Mouse (Mus musculus): ENCODE data around the gene Nf2. TPM values are rescaled to one million over a fixed set of nuclear protein-coding genes. Genes with fewer than 3 reads are reported as not detected.

The Nf2 gene
- polyA plus RNA-seq, 1 experiment from 2014 or later: 63.9 TPM

GRCm38 (mm10) chr11:4730096-4730495 is 119.2 kb downstream of the Nf2 start:
- no peak overlapping the region for H3K9ac ChIP-seq

GRCm38 (mm10) chr11:4729603-4730002 is 119.7 kb downstream of the Nf2 start:
- Histone ChIP-seq H3K36me3 (replicated peaks; ENCODE audit: control insufficient read depth, insufficient read depth) (peaks cover 13% of the 10 kb centered on the region; the same call in 1 of the 2 replicates), H3K4me2 (replicated peaks) (no peak overlapping the region), H3K4me1 (replicated peaks; ENCODE audit: control insufficient read depth, insufficient read depth, low read length) (peaks cover 7% of the 10 kb centered on the region; the same call in 1 of the 2 replicates), H3K4me3 (replicated peaks; ENCODE audit: low read length) (no peak overlapping the region), H3K27ac (no peak overlapping the region), H3K9ac (no peak overlapping the region), H3K27me3 (ENCODE audit: control insufficient read depth, insufficient read depth, low read length) (no peaks in the 10 kb centered on the region), H3K9me3 (ENCODE audit: control insufficient read depth, low read length) (no peaks in the 10 kb centered on the region)
- ATAC-seq (ENCODE audit: low FRiP score): no peak
- WGBS: 44% methylated on average over 12 of the region's 12 CpGs
- peak; percentile 55 for DNase-seq (ENCODE audit: low spot score)

More at GRCm38 (mm10) chr11:4730096-4730495, 119.2 kb downstream of the Nf2 start:
- Histone ChIP-seq H3K4me2 (replicated peaks) (no peak overlapping the region), H3K9me3 (ENCODE audit: control insufficient read depth, low read length) (no peaks in the 10 kb centered on the region), H3K27ac (no peak overlapping the region), H3K27me3 (ENCODE audit: control insufficient read depth, insufficient read depth, low read length) (no peaks in the 10 kb centered on the region), H3K36me3 (replicated peaks; ENCODE audit: control insufficient read depth, insufficient read depth) (peaks cover 9% of the 10 kb centered on the region; the same call in 1 of the 2 replicates), H3K4me1 (replicated peaks; ENCODE audit: control insufficient read depth, insufficient read depth, low read length) (peaks cover 7% of the 10 kb centered on the region; the same call in 1 of the 2 replicates), H3K4me3 (replicated peaks; ENCODE audit: low read length) (no peak overlapping the region)
- 88% methylated on average over 6 of the region's 6 CpGs for WGBS
- DNase-seq (ENCODE audit: low spot score): no peak
- no peak for ATAC-seq (ENCODE audit: low FRiP score)

- Histone ChIP-seq H3K36me3 (replicated peaks; ENCODE audit: control insufficient read depth, insufficient read depth) (peaks cover 32% of the 10 kb centered on the region; the same call in 1 of the 2 replicates), H3K27ac (no peak overlapping the region), H3K9ac (no peak overlapping the region), H3K4me3 (replicated peaks; ENCODE audit: low read length) (no peak overlapping the region), H3K27me3 (ENCODE audit: control insufficient read depth, insufficient read depth, low read length) (no peaks in the 10 kb centered on the region), H3K9me3 (ENCODE audit: control insufficient read depth, low read length) (no peaks in the 10 kb centered on the region), H3K4me1 (replicated peaks; ENCODE audit: control insufficient read depth, insufficient read depth, low read length) (peaks cover 6% of the 10 kb centered on the region; the same call in 1 of the 2 replicates), H3K4me2 (replicated peaks) (no peak overlapping the region)
- DNase-seq (ENCODE audit: low spot score) (no peak), ATAC-seq (ENCODE audit: low FRiP score) (no peak)
- 80% methylated on average over 8 of the region's 8 CpGs for WGBS
Measured at GRCm38 (mm10) chr11:4721728-4722127, 127.6 kb downstream of the Nf2 start.

GRCm38 (mm10) chr11:4720900-4721580 is 128.3 kb downstream of the Nf2 start:
- no peak overlapping the region for H3K27ac ChIP-seq
- 41% methylated on average over 7 of the region's 7 CpGs for WGBS
- no peaks in the 10 kb centered on the region for H3K27me3 ChIP-seq (ENCODE audit: control insufficient read depth, insufficient read depth, low read length)
- H3K36me3 ChIP-seq (replicated peaks; ENCODE audit: control insufficient read depth, insufficient read depth): peaks cover 32% of the 10 kb centered on the region; the same call in 1 of the 2 replicates
- H3K9ac ChIP-seq: no peak overlapping the region
- no peak overlapping the region for H3K4me3 ChIP-seq (replicated peaks; ENCODE audit: low read length)
- ATAC-seq (ENCODE audit: low FRiP score) (no peak), DNase-seq (ENCODE audit: low spot score) (no peak)
- no peak overlapping the region for H3K4me2 ChIP-seq (replicated peaks)
- peaks cover 6% of the 10 kb centered on the region; the same call in 1 of the 2 replicates for H3K4me1 ChIP-seq (replicated peaks; ENCODE audit: control insufficient read depth, insufficient read depth, low read length)
- no peaks in the 10 kb centered on the region for H3K9me3 ChIP-seq (ENCODE audit: control insufficient read depth, low read length)

GRCm38 (mm10) chr11:4720393-4720792 is 128.9 kb downstream of the Nf2 start:
- Histone ChIP-seq H3K4me1 (replicated peaks; ENCODE audit: control insufficient read depth, insufficient read depth, low read length) (peaks cover 6% of the 10 kb centered on the region; the same call in 1 of the 2 replicates), H3K36me3 (replicated peaks; ENCODE audit: control insufficient read depth, insufficient read depth) (peaks cover 31% of the 10 kb centered on the region; the same call in 1 of the 2 replicates), H3K27ac (no peak overlapping the region), H3K27me3 (ENCODE audit: control insufficient read depth, insufficient read depth, low read length) (no peaks in the 10 kb centered on the region), H3K9ac (no peak overlapping the region), H3K9me3 (ENCODE audit: control insufficient read depth, low read length) (no peaks in the 10 kb centered on the region), H3K4me2 (replicated peaks) (no peak overlapping the region), H3K4me3 (replicated peaks; ENCODE audit: low read length) (no peak overlapping the region)
- ATAC-seq (ENCODE audit: low FRiP score): no peak
- no peak for DNase-seq (ENCODE audit: low spot score)
- WGBS: 59% methylated on average over 11 of the region's 11 CpGs

GRCm38 (mm10) chr11:4719961-4720360 is 129.4 kb downstream of the Nf2 start:
- no peak overlapping the region for H3K9ac ChIP-seq
- WGBS: 87% methylated on average over 9 of the region's 9 CpGs

GRCm38 (mm10) chr11:4718548-4718947 is 130.8 kb downstream of the Nf2 start:
- no peak for ATAC-seq (ENCODE audit: low FRiP score)
- H3K36me3 ChIP-seq (replicated peaks; ENCODE audit: control insufficient read depth, insufficient read depth): peaks cover 13% of the 10 kb centered on the region; the same call in 1 of the 2 replicates

More at GRCm38 (mm10) chr11:4719961-4720360, 129.4 kb downstream of the Nf2 start:
- Histone ChIP-seq H3K27ac (no peak overlapping the region), H3K27me3 (ENCODE audit: control insufficient read depth, insufficient read depth, low read length) (no peaks in the 10 kb centered on the region), H3K9me3 (ENCODE audit: control insufficient read depth, low read length) (no peaks in the 10 kb centered on the region), H3K4me1 (replicated peaks; ENCODE audit: control insufficient read depth, insufficient read depth, low read length) (peaks cover 6% of the 10 kb centered on the region; the same call in 1 of the 2 replicates), H3K4me2 (replicated peaks) (no peak overlapping the region), H3K4me3 (replicated peaks; ENCODE audit: low read length) (no peak overlapping the region), H3K36me3 (replicated peaks; ENCODE audit: control insufficient read depth, insufficient read depth) (peaks cover 26% of the 10 kb centered on the region; the same call in 1 of the 2 replicates)
- DNase-seq (ENCODE audit: low spot score): no peak
- no peak for ATAC-seq (ENCODE audit: low FRiP score)

GRCm38 (mm10) chr11:4716530-4717236 is 132.7 kb downstream of the Nf2 start:
- H3K4me3 ChIP-seq (replicated peaks; ENCODE audit: low read length): no peak overlapping the region
- H3K9ac ChIP-seq: no peak overlapping the region
- H3K9me3 ChIP-seq (ENCODE audit: control insufficient read depth, low read length): no peaks in the 10 kb centered on the region
- ATAC-seq (ENCODE audit: low FRiP score): no peak
- H3K27ac ChIP-seq: no peak overlapping the region
- H3K4me1 ChIP-seq (replicated peaks; ENCODE audit: control insufficient read depth, insufficient read depth, low read length): peaks cover 6% of the 10 kb centered on the region; the same call in 1 of the 2 replicates
- H3K27me3 ChIP-seq (ENCODE audit: control insufficient read depth, insufficient read depth, low read length): no peaks in the 10 kb centered on the region
- H3K4me2 ChIP-seq (replicated peaks): no peak overlapping the region
- DNase-seq (ENCODE audit: low spot score): no peak
- 92% methylated on average over 5 of the region's 5 CpGs for WGBS
- no peaks in the 10 kb centered on the region for H3K36me3 ChIP-seq (replicated peaks; ENCODE audit: control insufficient read depth, insufficient read depth)

More at GRCm38 (mm10) chr11:4718548-4718947, 130.8 kb downstream of the Nf2 start:
- no peak overlapping the region for H3K4me3 ChIP-seq (replicated peaks; ENCODE audit: low read length)
- no peaks in the 10 kb centered on the region for H3K27me3 ChIP-seq (ENCODE audit: control insufficient read depth, insufficient read depth, low read length)
- no peaks in the 10 kb centered on the region for H3K9me3 ChIP-seq (ENCODE audit: control insufficient read depth, low read length)
- H3K27ac ChIP-seq: no peak overlapping the region
- DNase-seq (ENCODE audit: low spot score): no peak
- 82% methylated on average over 5 of the region's 5 CpGs for WGBS
- H3K4me1 ChIP-seq (replicated peaks; ENCODE audit: control insufficient read depth, insufficient read depth, low read length): peaks cover 6% of the 10 kb centered on the region; the same call in 1 of the 2 replicates
- no peak overlapping the region for H3K4me2 ChIP-seq (replicated peaks)
- no peak overlapping the region for H3K9ac ChIP-seq

All from hindbrain, embryonic 14.5 days (tissue).